Mouse (Mus musculus): Measurements from ENCODE around the gene Me3. TPM values are rescaled to one million over a fixed set of nuclear protein-coding genes. Genes with fewer than 3 reads are reported as not detected.

Gene Me3
- polyA plus RNA-seq, 1 experiment from 2014 or later = 4.1 TPM

DNA sequence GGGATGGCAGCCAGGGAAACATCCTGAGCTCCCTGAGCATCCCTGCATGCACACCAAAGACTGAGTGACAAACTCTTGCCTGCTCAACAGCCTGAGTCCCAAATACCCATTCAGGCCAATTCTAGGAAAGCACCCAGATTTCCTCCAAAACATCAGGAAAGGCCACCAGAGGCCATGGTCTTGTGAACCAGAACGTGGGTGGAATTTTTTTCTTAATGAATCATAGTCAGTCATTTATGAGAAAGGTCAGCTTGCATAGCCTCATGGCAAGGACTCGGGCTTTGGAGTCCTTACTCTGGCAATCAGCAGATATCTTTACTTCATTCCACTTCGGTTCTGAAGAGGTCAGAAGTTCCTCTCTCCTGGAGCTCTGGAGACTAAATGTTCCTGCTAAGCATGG is 218.3 kb downstream of the Me3 start:
- 79% methylated on average over 3 of the region's 3 CpGs for WGBS
- Histone ChIP-seq H3K36me3 (no peaks in the 10 kb centered on the region), H3K27me3 (no peaks in the 10 kb centered on the region), H3K4me1 (replicated peaks) (no peaks in the 10 kb centered on the region), H3K4me3 (no peak overlapping the region), H3K9ac (no peak overlapping the region), H3K4me2 (no peak overlapping the region), H3K27ac (no peak overlapping the region), H3K9me3 (no peaks in the 10 kb centered on the region)
- ATAC-seq (ENCODE audit: low FRiP score) = no peak

DNA sequence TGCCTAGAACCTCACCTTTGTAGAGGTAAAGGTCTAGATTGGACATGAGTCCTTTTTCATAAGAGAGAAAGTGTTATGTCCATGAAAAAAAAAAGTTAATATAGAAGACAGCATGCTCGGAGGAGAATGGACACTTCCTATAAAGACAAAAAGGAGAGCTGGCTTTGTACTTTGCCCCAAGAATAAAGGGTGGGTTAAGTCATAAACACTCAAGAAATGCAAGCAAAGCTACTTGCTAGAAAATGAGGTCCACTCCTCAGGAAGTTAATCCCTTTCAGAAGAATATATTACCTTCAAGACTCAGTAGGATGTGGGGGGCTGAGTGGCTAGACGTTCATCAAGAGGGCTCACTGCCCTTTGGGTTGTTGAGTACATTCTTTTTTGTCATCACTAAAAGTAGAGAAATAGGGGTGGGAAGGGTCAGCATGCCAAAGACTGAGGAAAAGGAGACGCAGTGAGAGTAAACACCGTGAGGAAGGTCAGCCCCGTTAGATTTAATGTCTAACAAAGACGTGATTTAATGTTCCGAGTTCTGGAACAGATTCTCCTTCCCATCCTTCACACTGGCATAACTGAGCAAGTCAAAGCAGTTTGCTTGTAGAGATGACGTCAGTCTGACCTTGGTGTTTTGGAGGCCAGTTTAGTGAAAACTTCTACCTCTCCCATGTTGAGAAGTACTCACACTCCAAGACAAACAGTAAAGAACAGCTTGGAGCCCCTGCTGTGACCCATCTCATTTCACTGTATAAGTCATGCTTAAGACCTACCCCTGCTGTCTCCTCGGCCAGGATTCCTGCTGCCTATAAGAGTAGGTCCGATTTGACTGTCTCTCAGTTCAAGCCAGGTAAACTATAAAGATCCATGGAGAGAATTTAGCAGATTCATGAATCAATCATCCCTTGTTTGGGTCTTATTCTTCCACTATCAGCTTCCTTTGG is 220.2 kb downstream of the Me3 start:
- H3K4me1 ChIP-seq (replicated peaks) = peaks cover 12% of the 10 kb centered on the region; the same call in 1 of the 2 replicates
- no peaks in the 10 kb centered on the region for H3K9me3 ChIP-seq
- H3K27ac ChIP-seq = no peak overlapping the region
- no peaks in the 10 kb centered on the region for H3K36me3 ChIP-seq
- H3K4me2 ChIP-seq = no peak overlapping the region
- 83% methylated on average over 10 of the region's 10 CpGs for WGBS
- H3K27me3 ChIP-seq = no peaks in the 10 kb centered on the region
- H3K9ac ChIP-seq = no peak overlapping the region
- no peak for ATAC-seq (ENCODE audit: low FRiP score)
- H3K4me3 ChIP-seq = no peak overlapping the region

DNA sequence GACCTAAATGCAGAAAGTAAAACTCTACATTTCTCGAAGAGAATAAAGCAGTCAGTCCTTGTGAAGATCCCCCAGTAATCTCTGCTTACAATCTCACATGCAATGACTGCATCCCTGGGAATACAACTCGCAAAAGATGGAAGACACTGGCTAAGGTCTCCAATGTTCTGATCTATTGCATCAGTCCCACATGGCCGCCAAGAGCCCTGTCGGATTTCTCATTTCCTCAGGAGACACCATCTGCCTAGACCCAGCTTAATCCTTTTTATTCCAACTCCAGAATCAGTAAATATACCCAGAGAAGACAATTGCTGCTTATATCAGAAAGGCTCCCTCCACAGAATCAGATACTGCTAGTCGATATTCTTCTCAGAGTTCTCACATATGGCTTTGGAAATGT is 220.9 kb downstream of the Me3 start:
- Histone ChIP-seq H3K9ac (no peak overlapping the region), H3K27ac (no peak overlapping the region), H3K36me3 (no peaks in the 10 kb centered on the region), H3K9me3 (no peaks in the 10 kb centered on the region), H3K4me3 (no peak overlapping the region), H3K4me2 (no peak overlapping the region), H3K4me1 (replicated peaks) (peaks cover 12% of the 10 kb centered on the region; the same call in 1 of the 2 replicates), H3K27me3 (no peaks in the 10 kb centered on the region)
- ATAC-seq (ENCODE audit: low FRiP score) = no peak
- WGBS = 89% methylated on average over 5 of the region's 5 CpGs

DNA sequence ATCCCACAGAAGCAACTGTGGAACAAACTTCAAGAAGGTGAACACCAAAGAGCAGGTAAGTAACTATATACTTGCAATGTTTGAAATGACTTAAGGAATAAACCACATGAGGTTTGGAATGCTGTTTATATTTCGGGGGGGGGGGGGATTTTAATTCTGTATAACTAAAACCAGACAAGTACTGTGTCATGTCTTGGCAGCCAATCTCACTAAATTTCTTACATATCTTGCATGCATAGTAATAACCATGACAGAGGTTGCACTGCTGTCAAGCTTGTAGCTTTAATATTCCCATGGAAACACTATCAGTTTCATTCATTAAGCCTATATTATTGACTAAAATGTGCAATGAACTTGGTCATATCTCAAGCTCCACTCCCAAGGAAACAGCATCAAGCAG is 223.0 kb downstream of the Me3 start:
- Histone ChIP-seq H3K4me3 (no peak overlapping the region), H3K9ac (no peak overlapping the region), H3K4me1 (replicated peaks) (peaks cover 12% of the 10 kb centered on the region; the same call in 1 of the 2 replicates), H3K27me3 (no peaks in the 10 kb centered on the region), H3K4me2 (no peak overlapping the region), H3K27ac (no peak overlapping the region), H3K36me3 (no peaks in the 10 kb centered on the region), H3K9me3 (no peaks in the 10 kb centered on the region)
- 79% methylated on average over 1 of the region's 1 CpGs for WGBS
- no peak for ATAC-seq (ENCODE audit: low FRiP score)

DNA sequence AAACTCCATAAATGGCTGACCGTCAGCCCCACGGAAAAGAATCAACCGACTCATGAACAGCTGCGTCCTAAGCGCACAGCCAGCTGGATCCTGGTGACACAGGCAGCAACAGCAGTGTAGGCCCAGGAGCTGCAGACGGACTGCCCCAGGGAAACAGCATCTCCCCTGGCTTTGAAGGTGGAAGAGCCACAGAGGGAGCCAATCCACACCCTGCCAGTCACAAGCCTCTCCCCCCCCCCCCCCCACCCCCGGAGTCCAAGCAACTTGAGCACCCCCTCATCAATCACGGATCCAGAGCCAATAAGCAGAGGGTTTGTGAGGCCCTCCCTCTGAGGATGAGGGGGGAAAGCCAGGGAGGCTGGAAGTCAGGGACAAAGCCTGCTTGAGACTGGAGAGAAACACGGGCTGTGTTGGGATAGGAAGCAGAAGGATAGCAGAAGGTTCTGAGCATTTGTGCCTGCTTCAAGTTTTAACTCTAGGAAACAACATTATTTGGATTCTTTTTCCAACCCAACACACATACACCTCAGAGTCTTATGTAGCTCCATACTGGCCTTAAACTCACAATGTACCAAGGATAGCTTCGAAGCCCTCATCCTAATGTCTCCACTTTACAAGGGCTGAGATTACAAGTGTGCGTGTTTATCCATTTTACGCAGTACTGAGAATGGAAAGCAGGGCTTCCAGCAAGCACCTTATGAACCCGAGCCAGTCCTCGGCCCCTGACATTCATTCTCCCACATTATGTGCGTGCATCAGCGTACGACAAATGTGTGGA is 224.4 kb downstream of the Me3 start:
- no peaks in the 10 kb centered on the region for H3K36me3 ChIP-seq
- H3K27me3 ChIP-seq = no peaks in the 10 kb centered on the region
- WGBS = 41% methylated on average over 16 of the region's 17 CpGs
- peak; percentile 90 for ATAC-seq (ENCODE audit: low FRiP score)
- peaks cover 12% of the 10 kb centered on the region; the same call in 1 of the 2 replicates for H3K4me1 ChIP-seq (replicated peaks)
- H3K27ac ChIP-seq = no peak overlapping the region
- 0 out of 2 replicates have a peak overlapping the region, but pooled peaks have one; percentile 8 for H3K4me2 ChIP-seq
- no peaks in the 10 kb centered on the region for H3K9me3 ChIP-seq
- H3K4me3 ChIP-seq = no peak overlapping the region
- no peak overlapping the region for H3K9ac ChIP-seq

DNA sequence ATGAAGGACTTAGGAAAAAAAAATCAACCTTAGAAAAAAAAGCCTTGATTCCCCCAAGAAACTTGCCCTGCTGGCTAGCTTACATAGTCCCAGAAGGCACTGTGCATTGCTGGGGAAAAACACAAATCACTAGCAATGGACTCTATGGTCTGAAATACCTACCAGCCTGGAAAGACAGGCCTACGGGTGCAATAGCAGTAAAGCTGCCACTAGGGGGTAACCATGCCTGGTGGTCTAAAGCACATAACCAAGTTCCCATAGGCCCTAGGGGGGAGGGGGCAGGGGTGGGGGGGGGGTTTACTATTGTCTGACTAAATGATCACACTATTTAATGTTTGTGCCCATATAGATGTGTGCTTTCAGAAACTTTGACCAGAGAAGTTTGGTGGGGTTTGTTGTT is 232.6 kb downstream of the Me3 start:
- Histone ChIP-seq H3K4me2 (no peak overlapping the region), H3K4me1 (replicated peaks) (no peaks in the 10 kb centered on the region), H3K36me3 (no peaks in the 10 kb centered on the region), H3K4me3 (no peak overlapping the region), H3K9ac (no peak overlapping the region), H3K27ac (no peak overlapping the region), H3K9me3 (no peaks in the 10 kb centered on the region), H3K27me3 (no peaks in the 10 kb centered on the region)
- ATAC-seq (ENCODE audit: low FRiP score) = no peak
- 100% methylated on average over 1 of the region's 1 CpGs for WGBS

DNA sequence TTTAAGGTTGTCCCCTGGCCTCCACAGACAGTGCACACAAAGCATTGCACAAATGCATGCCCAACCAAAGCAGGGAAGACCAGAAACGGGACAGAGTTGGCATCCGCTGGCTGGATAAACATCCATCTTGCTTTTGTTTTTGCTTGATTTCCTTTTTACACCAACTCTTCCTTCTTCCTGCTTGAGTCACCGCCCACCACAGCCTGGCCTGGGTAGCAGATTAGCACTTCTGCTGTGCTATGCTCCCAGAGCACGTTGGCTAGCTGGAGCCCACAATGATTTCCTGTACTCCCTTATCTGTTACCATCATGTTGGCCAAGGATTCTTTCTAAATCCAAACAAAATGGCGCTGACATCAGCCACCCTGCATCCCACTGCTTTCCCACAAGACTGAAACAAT is 235.0 kb downstream of the Me3 start:
- H3K4me2 ChIP-seq = no peak overlapping the region
- no peaks in the 10 kb centered on the region for H3K9me3 ChIP-seq
- no peaks in the 10 kb centered on the region for H3K27me3 ChIP-seq
- no peaks in the 10 kb centered on the region for H3K36me3 ChIP-seq
- WGBS = 84% methylated on average over 5 of the region's 5 CpGs
- no peak overlapping the region for H3K4me3 ChIP-seq
- H3K9ac ChIP-seq = no peak overlapping the region
- H3K27ac ChIP-seq = no peak overlapping the region
- H3K4me1 ChIP-seq (replicated peaks) = no peaks in the 10 kb centered on the region
- no peak for ATAC-seq (ENCODE audit: low FRiP score)

DNA sequence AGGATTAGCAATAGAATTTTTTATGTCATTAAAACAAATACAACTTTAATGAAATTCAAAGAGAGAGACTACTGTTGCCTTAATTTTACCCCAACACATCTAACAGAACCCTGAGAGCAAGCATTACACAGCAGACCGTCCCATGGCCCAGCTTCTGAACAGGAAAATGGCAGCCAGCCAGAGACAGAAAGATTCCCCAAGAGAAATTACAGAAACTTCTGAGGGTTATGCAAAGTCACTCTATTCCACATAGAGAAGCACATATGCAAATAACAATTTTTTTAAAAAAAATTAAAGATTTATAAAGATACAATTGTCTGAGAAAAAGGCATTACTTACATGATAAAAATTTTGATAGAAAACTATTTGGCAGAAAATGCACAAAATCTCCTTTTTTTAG is 247.5 kb downstream of the Me3 start:
- no peaks in the 10 kb centered on the region for H3K4me1 ChIP-seq (replicated peaks)
- H3K9ac ChIP-seq = no peak overlapping the region
- no peaks in the 10 kb centered on the region for H3K27me3 ChIP-seq
- H3K4me3 ChIP-seq = no peak overlapping the region
- WGBS = 75% methylated on average over 1 of the region's 1 CpGs
- H3K9me3 ChIP-seq = no peaks in the 10 kb centered on the region
- ATAC-seq (ENCODE audit: low FRiP score) = no peak
- no peak overlapping the region for H3K27ac ChIP-seq
- H3K36me3 ChIP-seq = no peaks in the 10 kb centered on the region
- no peak overlapping the region for H3K4me2 ChIP-seq

DNA sequence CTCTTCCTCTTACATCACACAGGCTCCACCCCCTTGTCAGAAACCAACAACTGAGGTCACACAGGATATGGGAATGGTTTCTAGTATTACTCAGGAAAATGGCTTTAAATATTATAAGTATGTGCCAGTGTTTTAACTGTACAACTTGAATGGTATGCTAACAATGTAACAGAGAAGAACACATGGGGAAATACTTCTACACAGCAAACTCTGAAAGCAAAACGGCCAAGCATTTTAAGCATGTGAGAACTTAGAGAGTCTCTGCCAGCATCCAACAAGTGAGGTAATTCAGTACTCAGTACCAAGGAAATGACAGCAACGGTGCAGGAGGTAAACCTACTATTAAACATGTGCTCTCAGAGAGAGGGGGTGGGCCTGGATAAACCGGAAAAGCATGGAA is 252.4 kb downstream of the Me3 start:
- Histone ChIP-seq H3K27me3 (no peaks in the 10 kb centered on the region), H3K9me3 (no peaks in the 10 kb centered on the region), H3K27ac (no peak overlapping the region), H3K36me3 (no peaks in the 10 kb centered on the region), H3K4me1 (replicated peaks) (no peaks in the 10 kb centered on the region), H3K4me3 (no peak overlapping the region), H3K9ac (no peak overlapping the region), H3K4me2 (no peak overlapping the region)
- 78% methylated on average over 3 of the region's 3 CpGs for WGBS
- no peak for ATAC-seq (ENCODE audit: low FRiP score)

DNA sequence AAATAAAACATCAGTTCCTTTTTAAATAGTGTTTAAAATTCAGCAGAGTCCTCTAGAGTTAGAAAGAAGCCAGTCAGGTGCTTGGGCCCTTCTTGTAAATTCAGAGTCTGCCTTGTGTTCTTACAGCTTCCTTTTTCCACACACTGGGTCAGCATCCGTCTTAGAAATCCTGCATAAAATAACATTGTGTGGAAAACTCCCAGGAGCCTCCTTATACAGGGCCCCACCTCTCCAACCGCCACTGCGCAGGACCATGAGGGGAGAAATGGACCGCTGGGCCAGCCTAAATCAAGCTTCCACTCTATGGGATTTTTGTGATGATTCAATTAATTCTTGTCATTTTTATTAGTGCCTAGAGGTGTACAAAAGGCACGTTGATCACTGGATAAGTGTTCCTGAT is 259.2 kb downstream of the Me3 start:
- WGBS = 75% methylated on average over 5 of the region's 5 CpGs
- Histone ChIP-seq H3K9ac (no peak overlapping the region), H3K4me3 (no peak overlapping the region), H3K4me1 (replicated peaks) (no peaks in the 10 kb centered on the region), H3K27ac (no peak overlapping the region), H3K4me2 (no peak overlapping the region), H3K9me3 (no peaks in the 10 kb centered on the region), H3K27me3 (no peaks in the 10 kb centered on the region), H3K36me3 (no peaks in the 10 kb centered on the region)
- ATAC-seq (ENCODE audit: low FRiP score) = no peak

DNA sequence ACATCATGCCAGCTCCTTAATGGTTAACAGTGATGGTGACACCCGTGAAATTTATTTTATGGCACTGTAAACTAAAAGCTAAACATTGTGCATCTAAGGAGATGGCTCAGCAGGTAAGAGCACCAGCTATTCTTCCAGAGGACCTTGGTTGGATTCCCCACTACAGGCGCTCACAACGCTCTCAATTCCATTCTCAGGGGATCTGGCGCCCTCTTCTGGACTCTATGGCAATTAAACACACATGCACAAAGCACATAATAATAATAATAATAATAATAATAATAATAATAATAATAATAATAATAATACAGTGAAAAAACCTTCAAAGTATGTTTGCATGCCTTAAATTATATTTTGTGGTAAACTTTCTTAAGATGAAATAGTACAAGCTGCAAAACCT is 259.7 kb downstream of the Me3 start:
- Histone ChIP-seq H3K36me3 (no peaks in the 10 kb centered on the region), H3K9me3 (no peaks in the 10 kb centered on the region), H3K4me1 (replicated peaks) (no peaks in the 10 kb centered on the region), H3K9ac (no peak overlapping the region), H3K27me3 (no peaks in the 10 kb centered on the region), H3K27ac (no peak overlapping the region), H3K4me2 (no peak overlapping the region), H3K4me3 (no peak overlapping the region)
- no peak for ATAC-seq (ENCODE audit: low FRiP score)
- WGBS = 37% methylated on average over 4 of the region's 4 CpGs

DNA sequence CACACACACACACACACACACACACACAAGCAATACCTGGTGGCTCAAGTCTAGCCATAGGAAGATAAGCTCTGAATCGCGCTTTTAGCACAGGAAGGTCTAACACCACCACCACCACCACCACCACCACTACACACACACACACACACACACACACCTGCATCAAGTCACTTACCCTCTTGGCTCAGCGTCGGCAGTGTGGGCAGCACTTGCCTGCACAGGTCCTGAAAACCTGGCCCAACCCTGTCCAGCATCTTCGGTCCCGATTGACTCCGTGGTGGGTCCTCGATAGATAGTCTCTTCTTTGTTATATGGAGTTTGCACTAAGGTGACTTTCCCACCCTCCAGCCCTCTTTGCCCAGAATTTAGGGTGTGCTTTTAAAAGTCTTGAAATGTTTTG is 270.8 kb downstream of the Me3 start:
- 76% methylated on average over 8 of the region's 8 CpGs for WGBS
- no peak overlapping the region for H3K4me3 ChIP-seq
- no peak overlapping the region for H3K9ac ChIP-seq
- no peaks in the 10 kb centered on the region for H3K36me3 ChIP-seq
- no peak overlapping the region for H3K27ac ChIP-seq
- peak overlapping the region; percentile 38; the same call in 1 of the 2 replicates for H3K4me2 ChIP-seq
- H3K27me3 ChIP-seq = no peaks in the 10 kb centered on the region
- peaks cover 9% of the 10 kb centered on the region for H3K4me1 ChIP-seq (replicated peaks)
- H3K9me3 ChIP-seq = no peaks in the 10 kb centered on the region
- no peak for ATAC-seq (ENCODE audit: low FRiP score)
